Mouse (Mus musculus): ENCODE data around the gene Rab5a. TPM values are rescaled to one million over a fixed set of nuclear protein-coding genes. Genes with fewer than 3 reads are reported as not detected.

The Rab5a gene
- polyA plus RNA-seq, 1 experiment from 2014 or later = 95.6 TPM

- 67% methylated on average over 8 of the region's 8 CpGs for WGBS
- no peak for ATAC-seq (replicated peaks; ENCODE audit: insufficient number of reproducible peaks, low FRiP score, low TSS enrichment, low read depth)
Observed at GRCm38 (mm10) chr17:53551306-53552299, 72.6 kb downstream of the Rab5a start.

GRCm38 (mm10) chr17:53554088-53554487 is 75.1 kb downstream of the Rab5a start:
- WGBS = 76% methylated on average over 4 of the region's 4 CpGs

More at GRCm38 (mm10) chr17:53551306-53552299, 72.6 kb downstream of the Rab5a start:
- H3K4me1 ChIP-seq (ENCODE audit: control insufficient read depth, insufficient read depth, low read length) = no peaks in the 10 kb centered on the region
- no peaks in the 10 kb centered on the region for H3K9me3 ChIP-seq (replicated peaks; ENCODE audit: control insufficient read depth, low read length)
- DNase-seq (ENCODE audit: low spot score) = no peak
- H3K9ac ChIP-seq (replicated peaks; ENCODE audit: low read length) = no peak overlapping the region
- H3K36me3 ChIP-seq (replicated peaks; ENCODE audit: control insufficient read depth, insufficient read depth, low read depth, low read length) = no peaks in the 10 kb centered on the region
- H3K27me3 ChIP-seq (ENCODE audit: control insufficient read depth, insufficient read depth, low read length) = no peaks in the 10 kb centered on the region
- no peak overlapping the region for H3K4me2 ChIP-seq (ENCODE audit: low read depth, low read length)
- no peak overlapping the region for H3K27ac ChIP-seq (replicated peaks; ENCODE audit: low read depth, low read length)
- no peak overlapping the region for H3K4me3 ChIP-seq (ENCODE audit: low read depth, low read length)

GRCm38 (mm10) chr17:53554813-53555212 is 75.8 kb downstream of the Rab5a start:
- Histone ChIP-seq H3K27me3 (ENCODE audit: control insufficient read depth, insufficient read depth, low read length) (no peaks in the 10 kb centered on the region), H3K9ac (replicated peaks; ENCODE audit: low read length) (no peak overlapping the region), H3K9me3 (replicated peaks; ENCODE audit: control insufficient read depth, low read length) (no peaks in the 10 kb centered on the region), H3K4me2 (ENCODE audit: low read depth, low read length) (no peak overlapping the region), H3K27ac (replicated peaks; ENCODE audit: low read depth, low read length) (no peak overlapping the region), H3K36me3 (replicated peaks; ENCODE audit: control insufficient read depth, insufficient read depth, low read depth, low read length) (no peaks in the 10 kb centered on the region), H3K4me3 (ENCODE audit: low read depth, low read length) (no peak overlapping the region), H3K4me1 (ENCODE audit: control insufficient read depth, insufficient read depth, low read length) (no peaks in the 10 kb centered on the region)
- WGBS = 82% methylated on average over 3 of the region's 3 CpGs
- no peak for DNase-seq (ENCODE audit: low spot score)
- ATAC-seq (replicated peaks; ENCODE audit: insufficient number of reproducible peaks, low FRiP score, low TSS enrichment, low read depth) = no peak

More at GRCm38 (mm10) chr17:53554088-53554487, 75.1 kb downstream of the Rab5a start:
- Histone ChIP-seq H3K4me3 (ENCODE audit: low read depth, low read length) (no peak overlapping the region), H3K27me3 (ENCODE audit: control insufficient read depth, insufficient read depth, low read length) (no peaks in the 10 kb centered on the region), H3K4me1 (ENCODE audit: control insufficient read depth, insufficient read depth, low read length) (no peaks in the 10 kb centered on the region), H3K9ac (replicated peaks; ENCODE audit: low read length) (no peak overlapping the region), H3K4me2 (ENCODE audit: low read depth, low read length) (no peak overlapping the region), H3K9me3 (replicated peaks; ENCODE audit: control insufficient read depth, low read length) (no peaks in the 10 kb centered on the region), H3K36me3 (replicated peaks; ENCODE audit: control insufficient read depth, insufficient read depth, low read depth, low read length) (no peaks in the 10 kb centered on the region), H3K27ac (replicated peaks; ENCODE audit: low read depth, low read length) (no peak overlapping the region)
- no peak for ATAC-seq (replicated peaks; ENCODE audit: insufficient number of reproducible peaks, low FRiP score, low TSS enrichment, low read depth)
- no peak for DNase-seq (ENCODE audit: low spot score)

Other genes with a start within 250 kb of the Rab5a start
- 0.38 and 0.57 TPM in 2 replicates for gene Efhb, start 15.9 kb upstream of the Rab5a start, polyA plus RNA-seq (2014; fragmentation: Nextera tagmentation; extraction: Ambion mirVana)
- 0.21 and 0.42 TPM in 2 replicates for gene Pp2d1, start 60.2 kb downstream of the Rab5a start, polyA plus RNA-seq (2014; fragmentation: Nextera tagmentation; extraction: Ambion mirVana)
- gene Kat2b, start 87.6 kb downstream of the Rab5a start, polyA plus RNA-seq (2014; fragmentation: Nextera tagmentation; extraction: Ambion mirVana) = 2.5 and 3.9 TPM in 2 replicates
- 45.3 and 54.9 TPM in 2 replicates for gene Sgo1, start 210.1 kb downstream of the Rab5a start, polyA plus RNA-seq (2014; fragmentation: Nextera tagmentation; extraction: Ambion mirVana)

Data from embryonic facial prominence, embryonic 11.5 days (tissue).